Mouse (Mus musculus): ENCODE measurements at regions not wholly inside any gene's neighbourhood (a gene's known extent, or its start where the extent isn't known, plus 50 kb on each side); places are given as distances from the start of the nearest gene placed in this dataset.

GRCm38 (mm10) chr11:7506421-7506945 lies 292.8 kb upstream of the Igfbp3 start:
- no peak for TF ChIP-seq CTCF (conservative IDR thresholded peaks at IDR 0.05; ENCODE audit: low read length)
- TF ChIP-seq NANOG (IDR thresholded peaks at IDR 0.05; ENCODE audit: borderline replicate concordance, low read length), result no peak
- no peak for TF ChIP-seq POU5F1 (IDR thresholded peaks at IDR 0.05; ENCODE audit: borderline replicate concordance, low read length)
